8 mouse cellular contexts compared by ENCODE assay signal in genomic region chr3:108458866-108459265, GRCm38 (mm10). TPM values are rescaled to one million over a fixed set of nuclear protein-coding genes. Genes with fewer than 3 reads are reported as not detected.
DNase-seq lines count a peak whose midpoint lies in the region; ATAC-seq and TF ChIP-seq lines count a peak whose summit lies in the region.

No protein-coding gene starts in this region.

- intact Hi-C loops in heart, adult 2 months (cut with DNase I), result no loop called here
- intact Hi-C loops in left cerebral cortex, postnatal 14 days (cut with DNase I), result no loop called here

- H3K4me2 ChIP-seq in liver, embryonic 16.5 days (ENCODE audit: low read depth, low read length), result peak overlapping the region; percentile 43
- no peak overlapping the region for H3K4me2 ChIP-seq in stomach, embryonic 14.5 days (replicated peaks; ENCODE audit: low read depth, low read length)

- no peaks in the 10 kb centered on the region for H3K36me3 ChIP-seq in heart, adult 2 months (ENCODE audit: control insufficient read depth, insufficient read depth, low read length)
- no peaks in the 10 kb centered on the region for H3K36me3 ChIP-seq in liver, embryonic 16.5 days (ENCODE audit: control insufficient read depth, insufficient read depth)
- no peaks in the 10 kb centered on the region for H3K36me3 ChIP-seq in stomach, embryonic 14.5 days (ENCODE audit: control insufficient read depth, insufficient read depth, low read length)

- H3K4me1 ChIP-seq in heart, adult 2 months (ENCODE audit: control insufficient read depth, insufficient read depth, low read length), result no peaks in the 10 kb centered on the region
- no peaks in the 10 kb centered on the region for H3K4me1 ChIP-seq in liver, embryonic 16.5 days (ENCODE audit: control insufficient read depth, low read depth, low read length)
- 0 out of 2 replicates have a peak, but pooled peaks cover 6% of the 10 kb centered on the region for H3K4me1 ChIP-seq in stomach, embryonic 14.5 days (ENCODE audit: control insufficient read depth, insufficient read depth, low read length)

- H3K27ac ChIP-seq in heart, adult 2 months, result no peak overlapping the region
- no peak overlapping the region for H3K27ac ChIP-seq in liver, embryonic 16.5 days (ENCODE audit: low read length)
- H3K27ac ChIP-seq in stomach, embryonic 14.5 days (ENCODE audit: low read length), result no peak overlapping the region

- peak; percentile 39; the same call in 1 of the 2 replicates for ATAC-seq in liver, embryonic 16.5 days (ENCODE audit: low read depth)
- ATAC-seq in stomach, embryonic 14.5 days (ENCODE audit: insufficient number of reproducible peaks, insufficient read depth, low FRiP score, low read depth), result peak; percentile 81

- TF ChIP-seq CTCF in heart, adult 2 months (IDR thresholded peaks at IDR 0.05), result peak; percentile 34

- no peaks in the 10 kb centered on the region for H3K79me2 ChIP-seq in heart, adult 2 months (replicated peaks; ENCODE audit: control insufficient read depth, insufficient read depth, low read length)

- no peak overlapping the region for H3K4me3 ChIP-seq in heart, adult 2 months
- 0 out of 2 replicates have a peak overlapping the region, but pooled peaks have one; percentile 4 for H3K4me3 ChIP-seq in liver, embryonic 16.5 days (ENCODE audit: low read depth, low read length)
- H3K4me3 ChIP-seq in stomach, embryonic 14.5 days (ENCODE audit: low read depth, low read length), result no peak overlapping the region

- H3K9ac ChIP-seq in heart, adult 2 months (ENCODE audit: low read depth, low read length), result no peak overlapping the region
- no peak overlapping the region for H3K9ac ChIP-seq in liver, embryonic 16.5 days (ENCODE audit: low read depth, low read length)
- H3K9ac ChIP-seq in stomach, embryonic 14.5 days (replicated peaks; ENCODE audit: low read depth, low read length), result no peak overlapping the region

- 36% methylated on average over 10 of the region's 10 CpGs for WGBS in heart, adult 2 months
- WGBS in liver, embryonic 16.5 days (ENCODE audit: insufficient replicate concordance), result 34% methylated on average over 10 of the region's 10 CpGs
- WGBS in stomach, embryonic 14.5 days, result 22% methylated on average over 10 of the region's 10 CpGs

- peak in 1 of 2 experiments; percentile 14 for DNase-seq in heart, adult 2 months
- DNase-seq in heart, postnatal 4 days, result no peak
- peak; percentile 44 to 57 for DNase-seq in CD8-positive naive resting alpha-beta T cell, adult 2 months (ENCODE audit: low read depth in 2 of 2, low spot score in 2 of 2)
- peak; percentile 82 for DNase-seq in induced T-regulatory cell, adult 2 months (ENCODE audit: low read depth)
- no peak for DNase-seq in left cerebral cortex, postnatal 14 days (ENCODE audit: low spot score in 2 of 2)
- DNase-seq in gastrocnemius, adult 18-20 months (ENCODE audit: low spot score), result no peak

- no peak for TF ChIP-seq EP300 in heart, adult 2 months (IDR thresholded peaks at IDR 0.05; ENCODE audit: insufficient read depth, low read depth, low read length)

- H3K9me3 ChIP-seq in liver, embryonic 16.5 days (replicated peaks; ENCODE audit: control insufficient read depth, low read length), result no peaks in the 10 kb centered on the region
- H3K9me3 ChIP-seq in stomach, embryonic 14.5 days (ENCODE audit: control insufficient read depth, low read depth, low read length), result no peaks in the 10 kb centered on the region

- H3K27me3 ChIP-seq in heart, adult 2 months (ENCODE audit: control insufficient read depth, insufficient read depth, low read length), result no peaks in the 10 kb centered on the region
- H3K27me3 ChIP-seq in liver, embryonic 16.5 days (ENCODE audit: control insufficient read depth, insufficient read depth, low read depth, low read length), result no peaks in the 10 kb centered on the region
- no peaks in the 10 kb centered on the region for H3K27me3 ChIP-seq in stomach, embryonic 14.5 days (ENCODE audit: control insufficient read depth, insufficient read depth, low read length)

- no peak for TF ChIP-seq POLR2A in heart, adult 2 months (IDR thresholded peaks at IDR 0.05; ENCODE audit: insufficient read depth, low read depth, low read length)

RNA-seq across cellular contexts. Expression of gene Sars, which starts 13.9 kb away (rescaled TPM):
- total RNA-seq in heart, adult 2 months (2021), result 10 to 100 TPM; 69.4 to 83.4 TPM
- polyA plus RNA-seq in heart, adult 2 months (2012; rRNA removed), result 24.1 and 34.4 TPM in 2 replicates
- total RNA-seq in heart, postnatal 4 days (2021), result 10 to 100 TPM; 88.2 to 90.6 TPM
- polyA plus RNA-seq in liver, embryonic 16.5 days (2015; fragmentation: Nextera tagmentation; extraction: Ambion mirVana), result 72.6 and 76.8 TPM in 2 replicates
- polyA plus RNA-seq in stomach, embryonic 14.5 days (2014; fragmentation: Nextera tagmentation; extraction: Ambion mirVana), result 115 and 129 TPM in 2 replicates
- total RNA-seq in left cerebral cortex, postnatal 14 days (2021), result 100 to 1,000 TPM; 198 to 206 TPM
- 100 to 1,000 TPM; 118 to 122 TPM for total RNA-seq in gastrocnemius, adult 18-20 months (2021)

RNA-seq across cellular contexts. Expression of gene Celsr2, which starts 43.5 kb away (rescaled TPM):
- 1 to 10 TPM; 6.4 to 7.2 TPM for total RNA-seq in heart, adult 2 months (2021)
- 5.2 and 5.4 TPM in 2 replicates for polyA plus RNA-seq in heart, adult 2 months (2012; rRNA removed)
- 1 to 10 TPM; 9.0 to 9.5 TPM for total RNA-seq in heart, postnatal 4 days (2021)
- 0.08 and 0.30 TPM in 2 replicates for polyA plus RNA-seq in liver, embryonic 16.5 days (2015; fragmentation: Nextera tagmentation; extraction: Ambion mirVana)
- polyA plus RNA-seq in stomach, embryonic 14.5 days (2014; fragmentation: Nextera tagmentation; extraction: Ambion mirVana), result 20.6 and 21.9 TPM in 2 replicates
- total RNA-seq in left cerebral cortex, postnatal 14 days (2021), result 100 to 1,000 TPM; 182 to 194 TPM
- total RNA-seq in gastrocnemius, adult 18-20 months (2021), result 10 to 100 TPM; 10.0 to 11.6 TPM

Comparison
In these comparisons a context has a peak if more than half of its experiments do, and no peak if none do; other contexts are left out.
1. DNase-seq: peak in CD8-positive naive resting alpha-beta T cell, adult 2 months (2 of 2) and induced T-regulatory cell, adult 2 months (single experiment); none in heart, postnatal 4 days (single experiment), left cerebral cortex, postnatal 14 days (0 of 2) and gastrocnemius, adult 18-20 months (single experiment).
2. RNA of gene Celsr2, which starts 43.5 kb away (total RNA-seq): 182 to 194 TPM in left cerebral cortex, postnatal 14 days; 10.0 to 11.6 TPM in gastrocnemius, adult 18-20 months, 9.0 to 9.5 TPM in heart, postnatal 4 days and 6.4 to 7.2 TPM in heart, adult 2 months; every median in the first group is over 10 times any median in the second.